In the genomic region with DNA sequence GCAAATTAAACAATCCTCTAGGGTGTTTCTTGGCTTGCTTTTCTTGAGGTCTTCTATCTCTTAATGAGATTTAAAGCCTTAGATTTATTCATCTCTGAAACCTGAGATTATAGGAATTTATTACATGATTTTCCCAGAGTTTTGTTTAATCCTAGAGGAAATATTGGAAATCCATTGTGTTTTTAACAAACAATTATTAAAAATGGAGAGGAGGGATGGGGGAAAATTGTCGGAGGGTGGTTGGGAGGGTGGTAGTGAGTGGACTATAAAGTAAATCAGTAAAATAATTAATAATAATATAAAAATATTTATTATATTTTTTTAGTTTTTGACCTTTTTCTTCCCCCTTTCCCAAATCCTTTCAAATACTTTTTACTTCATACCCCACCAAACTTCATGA, we compare ENCODE assay signal across 25 mouse cellular contexts. TPM values are rescaled to one million over a fixed set of nuclear protein-coding genes. Genes with fewer than 3 reads are reported as not detected.
A peak's percentile ranks its signal among the peaks of the same experiment; 100 is the strongest.
DNase-seq lines count a peak whose midpoint lies in the region; ATAC-seq and TF ChIP-seq lines count a peak whose summit lies in the region.
"Had no signal": no experiment of that assay in that cellular context is flagged by ENCODE, and none has a peak within 500 bp of the region (broad histone marks: within the 10 kb centered on the region; RNA-seq: fewer than 3 reads in every experiment).

A gene (minus strand): TSS at position 101 of the 400 bp plus-strand sequence.

- 94% methylated on average over 1 of the region's 1 CpGs for WGBS in embryonic facial prominence, embryonic 14.5 days
- WGBS in embryonic facial prominence, embryonic 10.5 days: 98% methylated on average over 1 of the region's 1 CpGs
- WGBS in hindbrain, postnatal 0 days: 83% methylated on average over 1 of the region's 1 CpGs
- WGBS in hindbrain, embryonic 13.5 days: 93% methylated on average over 1 of the region's 1 CpGs

- H3K4me1 ChIP-seq in embryonic facial prominence, embryonic 14.5 days (ENCODE audit: control insufficient read depth, insufficient read depth, low read length): no peaks in the 10 kb centered on the region
- no peaks in the 10 kb centered on the region for H3K4me1 ChIP-seq in embryonic facial prominence, embryonic 10.5 days
- no peaks in the 10 kb centered on the region for H3K4me1 ChIP-seq in hindbrain, postnatal 0 days (ENCODE audit: insufficient read depth, low read length)
- no peaks in the 10 kb centered on the region for H3K4me1 ChIP-seq in hindbrain, embryonic 13.5 days (replicated peaks)

- no peak within 1 kb of the TSS for H3K4me2 ChIP-seq in embryonic facial prominence, embryonic 14.5 days (ENCODE audit: low read depth, low read length)
- H3K4me2 ChIP-seq in hindbrain, postnatal 0 days (ENCODE audit: low read depth, low read length): no peak within 1 kb of the TSS
- H3K4me2 ChIP-seq in hindbrain, embryonic 13.5 days: no peak within 1 kb of the TSS

- H3K9ac ChIP-seq in embryonic facial prominence, embryonic 14.5 days (ENCODE audit: low read depth, low read length): no peak within 1 kb of the TSS
- H3K9ac ChIP-seq in hindbrain, postnatal 0 days (replicated peaks; ENCODE audit: low read length): no peak within 1 kb of the TSS
- no peak within 1 kb of the TSS for H3K9ac ChIP-seq in hindbrain, embryonic 13.5 days

- no peak for ATAC-seq in embryonic facial prominence, embryonic 14.5 days (ENCODE audit: low read depth)
- no peak for ATAC-seq in hindbrain, postnatal 0 days
- no peak for ATAC-seq in hindbrain, embryonic 13.5 days (ENCODE audit: low FRiP score)
- ATAC-seq: activated CD4-positive, CD25-positive, alpha-beta regulatory T cell, adult 4 months; CD4-positive, CD25-positive, alpha-beta regulatory T cell, adult 4 months; Patski had no signal

- no peaks in the 10 kb centered on the region for H3K36me3 ChIP-seq in embryonic facial prominence, embryonic 14.5 days (ENCODE audit: control insufficient read depth, insufficient read depth, low read length)
- no peaks in the 10 kb centered on the region for H3K36me3 ChIP-seq in embryonic facial prominence, embryonic 10.5 days (replicated peaks)
- H3K36me3 ChIP-seq in hindbrain, postnatal 0 days (ENCODE audit: insufficient read depth, low read length): no peaks in the 10 kb centered on the region
- no peaks in the 10 kb centered on the region for H3K36me3 ChIP-seq in hindbrain, embryonic 13.5 days
- H3K36me3 ChIP-seq: G1E had no signal

- no peak for TF ChIP-seq CTCF in hindbrain, postnatal 0 days (IDR thresholded peaks at IDR 0.05; ENCODE audit: low read depth)

- no peak within 1 kb of the TSS for H3K27ac ChIP-seq in embryonic facial prominence, embryonic 14.5 days (replicated peaks; ENCODE audit: low read depth, low read length)
- H3K27ac ChIP-seq in embryonic facial prominence, embryonic 10.5 days (replicated peaks): no peak within 1 kb of the TSS
- no peak within 1 kb of the TSS for H3K27ac ChIP-seq in hindbrain, postnatal 0 days
- no peak within 1 kb of the TSS for H3K27ac ChIP-seq in hindbrain, embryonic 13.5 days

- H3K27me3 ChIP-seq in embryonic facial prominence, embryonic 14.5 days (replicated peaks; ENCODE audit: control insufficient read depth, insufficient read depth, low read length): no peaks in the 10 kb centered on the region
- H3K27me3 ChIP-seq in embryonic facial prominence, embryonic 10.5 days (replicated peaks; ENCODE audit: low read depth, poor library complexity, severe bottlenecking): no peaks in the 10 kb centered on the region
- H3K27me3 ChIP-seq in hindbrain, postnatal 0 days (ENCODE audit: insufficient read depth, low read length): no peaks in the 10 kb centered on the region
- no peaks in the 10 kb centered on the region for H3K27me3 ChIP-seq in hindbrain, embryonic 13.5 days
- H3K27me3 ChIP-seq: CH12.LX had no signal

- peak; percentile 5 for DNase-seq in embryonic facial prominence, embryonic 14.5 days (ENCODE audit: low spot score)
- no peak for DNase-seq in embryonic facial prominence, embryonic 10.5 days (ENCODE audit: low spot score)
- DNase-seq in hindbrain, postnatal 0 days (ENCODE audit: low spot score): peak; percentile 1
- DNase-seq: adrenal gland, adult 2 months; adrenal gland, adult 8-10 months; adrenal gland, postnatal 10 days; adrenal gland, postnatal 14 days; adrenal gland, postnatal 25 days; adrenal gland, postnatal 36 days; B cell, adult 2 months; cerebellum, adult 11 months; cerebellum, adult 11-12 months; cerebellum, adult 18-20 months had no signal

- H3K4me3 ChIP-seq in embryonic facial prominence, embryonic 14.5 days (ENCODE audit: low read depth, low read length): no peak within 1 kb of the TSS
- H3K4me3 ChIP-seq in embryonic facial prominence, embryonic 10.5 days: no peak within 1 kb of the TSS
- H3K4me3 ChIP-seq in hindbrain, postnatal 0 days (ENCODE audit: low read length): no peak within 1 kb of the TSS
- H3K4me3 ChIP-seq in hindbrain, embryonic 13.5 days: no peak within 1 kb of the TSS

- H3K9me3 ChIP-seq in embryonic facial prominence, embryonic 14.5 days (ENCODE audit: control insufficient read depth, low read length): no peaks in the 10 kb centered on the region
- peaks cover 2% of the 10 kb centered on the region; the same call in 1 of the 2 replicates for H3K9me3 ChIP-seq in embryonic facial prominence, embryonic 10.5 days
- H3K9me3 ChIP-seq in hindbrain, postnatal 0 days (ENCODE audit: low read length): no peaks in the 10 kb centered on the region
- H3K9me3 ChIP-seq in hindbrain, embryonic 13.5 days: no peaks in the 10 kb centered on the region
- H3K9me3 ChIP-seq: G1E had no signal

RNA-seq across cellular contexts. Expression of the gene that starts here (rescaled TPM):
- not detected in 2 replicates for polyA plus RNA-seq in embryonic facial prominence, embryonic 14.5 days (2014; fragmentation: Nextera tagmentation; extraction: Ambion mirVana)
- not detected in 2 replicates for polyA plus RNA-seq in embryonic facial prominence, embryonic 10.5 days (2016; fragmentation: Nextera tagmentation; extraction: Ambion mirVana)
- total RNA-seq in hindbrain, postnatal 0 days (2014; rRNA removed): not detected in 2 replicates
- not detected in 2 replicates for polyA plus RNA-seq in hindbrain, postnatal 0 days (2015; fragmentation: Nextera tagmentation; extraction: Ambion mirVana)
- not detected in 2 replicates for polyA plus RNA-seq in hindbrain, embryonic 13.5 days (2015; fragmentation: Nextera tagmentation; extraction: Ambion mirVana)
- total RNA-seq: adrenal gland, adult 18-20 months; adrenal gland, adult 2 months; adrenal gland, adult 8-10 months; adrenal gland, postnatal 10 days; adrenal gland, postnatal 14 days; adrenal gland, postnatal 25 days; adrenal gland, postnatal 36 days; adrenal gland, postnatal 4 days; CH12.LX; ES-E14; MEL had no signal
- polyA plus RNA-seq: activated CD4-positive, CD25-positive, alpha-beta regulatory T cell, adult 4 months; adrenal gland, adult 2 months; brain, embryonic 14.5 days; C2C12; CD4-positive, CD25-positive, alpha-beta regulatory T cell, adult 4 months; G1E; Patski had no signal

Comparison
In these comparisons a context has a peak if more than half of its experiments do, and no peak if none do; other contexts are left out.
1. Peak in DNase-seq in embryonic facial prominence, embryonic 14.5 days; RNA of the gene not detected or under 1 TPM.
2. Peak in DNase-seq in hindbrain, postnatal 0 days; RNA of the gene not detected or under 1 TPM.